Mouse (Mus musculus) brain, embryonic 18.5 days (tissue): ENCODE data around the gene P2rx7.
A peak's percentile ranks its signal among the peaks of the same experiment; 100 is the strongest.

Experiments
- DNase-seq: peaks from one replicate; pipeline ENCODE4 v3.0.0-alpha.2; 2012; ENCODE audit warnings: low read depth, low spot score

P2rx7 gene

DNA sequence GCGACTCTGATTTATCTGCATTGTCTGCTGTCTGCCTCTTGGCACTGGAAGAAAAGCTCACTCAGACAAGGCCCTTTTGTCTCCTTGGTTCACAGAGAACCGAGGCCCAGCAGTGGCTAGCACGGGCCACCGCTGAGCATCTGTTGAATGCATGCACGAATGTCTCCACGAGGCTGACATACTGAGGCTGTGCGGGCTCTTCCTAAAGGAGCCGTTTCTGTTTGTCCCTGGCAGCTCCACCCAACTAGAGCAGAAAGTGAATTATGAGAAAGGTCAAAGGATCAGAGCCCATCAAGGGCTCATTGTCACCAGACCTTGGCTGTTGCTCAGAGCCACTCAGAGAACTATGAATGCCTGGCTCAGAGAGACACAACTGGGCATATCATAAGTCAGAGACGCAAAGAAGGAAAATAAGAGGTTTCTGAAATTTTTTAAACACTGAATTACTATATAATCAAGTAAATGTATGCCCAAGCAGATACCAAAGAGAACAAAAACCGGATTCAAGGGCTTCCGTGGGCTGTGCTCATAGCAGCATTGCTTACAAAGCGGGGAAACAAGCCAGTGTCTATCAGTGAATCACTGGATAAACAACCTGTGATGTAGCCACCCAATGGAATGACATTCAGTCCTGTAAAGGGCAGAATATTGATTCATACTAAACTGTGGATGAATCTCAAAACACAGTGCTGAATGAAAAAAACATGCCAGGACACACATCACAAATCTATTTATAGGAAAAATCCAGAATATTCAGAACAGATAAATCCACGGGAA, 49.9 kb downstream of the P2rx7 start:
- DNase-seq = no peak

DNA sequence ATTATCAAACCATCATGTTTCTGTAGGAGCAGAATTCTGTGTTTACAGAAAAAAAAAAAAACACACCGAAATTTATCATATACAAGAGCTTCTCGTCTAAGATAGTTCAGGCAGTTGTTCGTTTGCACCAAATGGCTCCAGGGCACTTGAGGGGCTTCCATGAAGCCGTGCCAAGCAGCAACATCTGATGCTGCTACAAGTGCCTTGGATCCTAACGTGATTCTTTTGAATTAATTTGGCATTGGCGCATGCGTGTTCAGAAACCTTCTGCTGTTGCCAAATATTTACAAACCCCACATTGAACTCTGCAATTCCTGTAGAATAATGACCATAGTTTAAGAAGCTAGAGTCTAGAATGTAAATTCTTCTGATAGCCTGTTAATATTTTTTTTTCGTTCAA, 51.8 kb downstream of the P2rx7 start:
- no peak for DNase-seq

- no peak for DNase-seq
These were observed 54.5 kb downstream of the P2rx7 start for GRCm38 (mm10) chr5:122698041-122698700.

DNA sequence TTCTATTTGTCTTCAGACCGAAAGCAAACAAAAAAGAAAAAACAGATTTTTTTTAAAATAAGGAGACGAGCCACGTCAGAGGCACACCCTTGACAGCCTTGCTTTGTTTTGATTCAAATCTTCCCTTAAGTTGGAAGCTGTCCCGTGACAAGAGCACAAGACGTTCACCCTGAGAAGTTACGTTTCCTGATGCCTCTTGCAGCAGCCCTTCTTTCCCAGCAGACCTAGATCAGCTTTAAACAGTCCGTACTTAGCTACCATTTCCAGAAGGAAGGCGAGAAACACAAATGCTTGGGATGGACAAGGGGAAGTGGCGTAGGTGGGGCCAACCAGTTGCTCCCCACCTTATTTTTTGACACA, 55.0 kb downstream of the P2rx7 start:
- no peak for DNase-seq

DNA sequence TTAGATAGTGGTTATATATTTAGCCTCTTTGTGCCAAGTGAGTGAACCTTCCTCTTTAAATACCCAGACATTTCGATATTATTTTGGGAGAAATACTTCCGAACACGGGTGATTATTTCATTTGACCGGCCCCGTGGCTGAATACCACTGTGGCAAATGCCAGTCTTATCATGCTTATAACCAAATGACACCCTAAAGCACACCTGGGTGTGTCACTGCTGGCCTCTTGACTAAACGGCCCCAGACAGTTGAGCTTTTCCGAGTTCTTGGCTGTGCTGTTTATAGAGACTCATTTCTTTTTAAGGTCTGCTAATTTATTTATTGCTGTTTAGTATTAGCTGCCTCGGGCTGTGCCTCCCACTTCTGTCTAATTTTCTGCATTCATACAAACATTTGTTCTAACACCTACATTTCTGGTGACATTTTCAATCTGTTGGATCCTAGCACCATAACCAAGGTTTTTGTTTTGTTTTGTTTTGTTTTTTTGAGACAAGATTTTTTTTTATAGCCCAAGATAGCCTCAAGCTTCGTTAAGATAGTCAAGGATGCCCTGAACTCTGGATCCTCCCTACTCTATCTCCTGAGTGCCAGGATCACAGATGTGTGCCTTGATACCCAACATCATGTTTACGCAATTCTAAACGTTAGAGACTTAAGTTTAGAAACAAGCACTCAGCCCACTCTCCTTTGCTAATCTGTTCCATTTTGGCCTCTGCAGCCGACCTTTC, 56.6 kb downstream of the P2rx7 start:
- DNase-seq = no peak

DNA sequence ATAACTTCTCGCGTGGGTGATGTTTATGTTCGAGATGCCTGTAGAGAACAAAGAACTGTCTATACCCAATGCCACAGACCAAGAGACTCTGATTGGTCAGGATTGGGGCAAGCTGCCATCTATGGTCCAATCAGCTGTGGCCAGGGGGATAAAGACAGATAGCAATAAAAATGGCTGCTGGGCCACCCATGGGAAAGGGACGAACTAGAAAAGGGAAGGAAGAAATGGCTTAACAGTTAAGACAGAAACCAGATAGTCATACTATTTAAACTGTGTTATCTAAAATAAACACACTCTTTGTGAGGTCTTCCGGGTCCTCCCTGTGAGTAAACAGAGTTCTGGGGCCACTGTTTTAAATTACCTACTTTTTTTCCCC, 57.1 kb downstream of the P2rx7 start:
- DNase-seq = no peak

- DNase-seq = no peak
These were observed 58.4 kb downstream of the P2rx7 start for GRCm38 (mm10) chr5:122702156-122702555.

GRCm38 (mm10) chr5:122703574-122703973, 59.9 kb downstream of the P2rx7 start:
- DNase-seq = no peak

DNA sequence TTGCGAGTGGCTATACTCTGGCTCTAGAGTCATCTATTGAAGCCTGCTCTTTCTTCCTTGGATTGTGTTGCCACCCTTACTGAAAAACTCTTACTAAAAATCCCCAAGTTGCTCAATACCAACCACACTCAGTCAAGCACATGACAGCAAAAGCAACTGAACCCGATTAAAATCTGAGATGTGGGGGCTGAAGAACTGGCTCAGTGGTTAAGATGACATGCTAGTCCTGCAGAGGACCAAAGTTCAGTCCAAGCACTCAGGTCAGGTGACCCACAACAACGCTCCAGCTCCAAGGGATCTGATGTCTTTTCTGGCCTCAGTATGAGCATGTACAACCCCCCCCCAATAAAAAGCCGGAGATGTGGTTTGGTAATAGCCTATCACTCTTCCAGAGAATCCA, 60.9 kb downstream of the P2rx7 start:
- no peak for DNase-seq

DNA sequence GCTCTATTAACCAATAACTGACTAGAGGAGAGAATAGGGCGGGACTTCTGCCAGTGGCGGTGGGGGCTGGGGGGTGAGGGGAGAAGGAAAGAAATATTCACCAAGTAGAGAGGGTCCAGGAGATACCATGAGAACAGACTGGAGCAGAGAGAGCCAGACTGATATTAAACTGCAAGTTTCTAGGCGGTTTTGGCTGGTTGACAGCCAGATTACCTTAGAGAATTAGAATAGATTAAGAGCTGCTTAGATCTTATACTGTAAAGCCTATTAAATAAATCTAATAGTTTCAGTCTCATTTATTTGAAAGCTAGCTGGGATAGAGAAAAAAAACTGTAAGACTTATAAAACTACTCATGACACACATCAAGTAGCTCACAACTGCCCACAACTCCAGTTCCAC, 61.5 kb downstream of the P2rx7 start:
- DNase-seq = no peak

DNA sequence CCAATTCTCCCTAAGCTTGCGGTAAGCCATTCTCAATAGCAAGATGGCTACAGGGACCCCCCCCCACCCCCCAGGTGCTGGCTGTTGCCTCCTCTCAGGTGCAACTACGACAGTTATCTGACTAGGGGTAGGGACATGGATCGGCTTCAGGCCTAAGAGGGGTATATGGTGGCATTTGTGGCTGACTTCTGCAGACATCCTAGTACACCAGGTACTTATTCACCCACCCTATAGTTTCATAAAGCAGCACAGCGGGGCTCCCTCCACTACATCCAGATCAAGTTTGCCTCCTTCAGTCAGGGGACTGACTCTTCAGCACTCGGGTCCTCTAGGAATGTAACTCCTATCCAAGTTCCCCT, 63.2 kb downstream of the P2rx7 start:
- DNase-seq = no peak

- peak; percentile 70 for DNase-seq
These were observed 63.8 kb downstream of the P2rx7 start, which contains the start of gene P2rx4 for GRCm38 (mm10) chr5:122707276-122708181. TSS of gene P2rx4 (plus strand) at chr5:122707544.

DNA sequence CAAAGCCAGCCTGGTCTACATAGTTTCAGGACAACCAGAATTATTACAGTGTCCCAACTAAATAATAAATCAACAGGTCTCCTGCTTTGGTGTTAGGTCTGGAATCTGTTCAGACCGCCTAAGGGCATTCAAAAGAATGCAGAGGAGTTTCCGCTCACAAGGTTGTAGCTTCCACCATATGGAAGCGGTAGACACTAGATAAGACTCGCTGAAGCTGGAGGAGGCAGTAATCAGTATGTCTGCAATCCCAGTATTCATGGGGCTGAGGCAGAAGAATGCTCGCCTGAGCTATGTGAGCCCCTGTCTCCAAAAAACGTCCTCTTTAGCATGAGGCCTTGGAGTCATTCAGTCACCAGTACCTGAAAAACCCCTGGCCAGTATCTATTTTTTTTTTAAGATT, 65.1 kb downstream of the P2rx7 start:
- DNase-seq = no peak

- DNase-seq = no peak
These were observed 72.0 kb downstream of the P2rx7 start for GRCm38 (mm10) chr5:122715723-122716122.

GRCm38 (mm10) chr5:122716793-122717192, 73.1 kb downstream of the P2rx7 start:
- DNase-seq = no peak

DNA sequence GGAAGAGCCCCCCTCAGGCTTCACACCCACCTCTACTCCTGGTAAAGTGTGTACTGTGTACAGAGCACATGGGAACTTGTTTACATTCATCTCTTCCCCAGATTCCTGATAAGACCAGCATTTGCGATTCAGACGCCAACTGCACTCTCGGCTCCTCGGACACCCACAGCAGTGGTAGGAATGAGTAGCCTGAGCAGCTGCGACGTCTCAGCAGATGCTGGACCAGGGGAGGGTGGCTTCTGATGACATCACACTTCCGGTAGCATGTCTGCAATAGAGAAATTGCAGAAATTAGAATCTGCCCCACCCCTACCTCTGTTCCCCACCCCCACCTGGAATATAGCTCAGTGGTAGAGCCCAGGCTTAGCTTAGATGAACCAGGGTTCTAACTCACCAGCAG, 74.7 kb downstream of the P2rx7 start:
- DNase-seq = no peak

GRCm38 (mm10) chr5:122719168-122719567, 75.5 kb downstream of the P2rx7 start:
- no peak for DNase-seq

- DNase-seq = no peak
These were observed 81.7 kb downstream of the P2rx7 start for GRCm38 (mm10) chr5:122725453-122725852.

- no peak for DNase-seq
These were observed 82.4 kb downstream of the P2rx7 start for GRCm38 (mm10) chr5:122726068-122726467.

GRCm38 (mm10) chr5:122726595-122726994, 82.9 kb downstream of the P2rx7 start:
- DNase-seq = no peak

DNA sequence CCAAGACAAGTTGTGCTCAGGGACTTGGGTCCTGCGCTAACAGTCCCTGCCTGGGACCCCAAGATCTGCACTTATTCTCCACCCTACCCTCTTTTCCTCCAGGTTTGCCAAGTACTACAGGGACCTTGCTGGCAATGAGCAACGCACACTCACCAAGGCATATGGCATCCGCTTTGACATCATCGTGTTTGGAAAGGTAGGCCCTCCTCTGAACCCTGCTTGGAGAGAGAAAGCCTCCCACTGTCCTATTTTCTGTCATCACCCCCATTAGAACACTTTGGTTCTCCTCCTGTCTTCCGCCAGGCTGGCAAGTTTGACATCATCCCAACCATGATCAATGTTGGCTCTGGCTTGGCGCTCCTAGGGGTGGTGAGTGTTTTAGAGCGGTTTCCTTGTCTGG, 83.4 kb downstream of the P2rx7 start:
- no peak for DNase-seq

DNA sequence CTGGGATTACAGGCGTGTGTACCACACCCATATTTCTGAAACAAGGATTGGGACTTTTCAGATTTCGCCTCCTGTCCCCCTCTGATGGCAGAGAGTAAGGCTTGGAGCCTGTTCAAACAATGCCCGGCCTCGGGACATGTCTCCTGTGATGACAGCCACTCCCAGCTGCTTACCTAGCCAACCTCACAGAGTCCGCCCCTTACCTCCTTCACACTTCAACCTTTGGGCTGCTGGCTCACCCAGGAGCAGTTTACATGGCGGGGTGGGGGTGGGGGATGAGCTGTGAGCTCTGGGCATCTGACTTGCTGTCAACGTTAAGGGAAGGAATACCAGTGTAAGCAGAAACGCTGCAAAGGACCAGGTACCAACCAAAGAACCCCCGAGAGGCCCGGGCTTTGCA, 87.1 kb downstream of the P2rx7 start:
- no peak for DNase-seq
